In the genomic region with DNA sequence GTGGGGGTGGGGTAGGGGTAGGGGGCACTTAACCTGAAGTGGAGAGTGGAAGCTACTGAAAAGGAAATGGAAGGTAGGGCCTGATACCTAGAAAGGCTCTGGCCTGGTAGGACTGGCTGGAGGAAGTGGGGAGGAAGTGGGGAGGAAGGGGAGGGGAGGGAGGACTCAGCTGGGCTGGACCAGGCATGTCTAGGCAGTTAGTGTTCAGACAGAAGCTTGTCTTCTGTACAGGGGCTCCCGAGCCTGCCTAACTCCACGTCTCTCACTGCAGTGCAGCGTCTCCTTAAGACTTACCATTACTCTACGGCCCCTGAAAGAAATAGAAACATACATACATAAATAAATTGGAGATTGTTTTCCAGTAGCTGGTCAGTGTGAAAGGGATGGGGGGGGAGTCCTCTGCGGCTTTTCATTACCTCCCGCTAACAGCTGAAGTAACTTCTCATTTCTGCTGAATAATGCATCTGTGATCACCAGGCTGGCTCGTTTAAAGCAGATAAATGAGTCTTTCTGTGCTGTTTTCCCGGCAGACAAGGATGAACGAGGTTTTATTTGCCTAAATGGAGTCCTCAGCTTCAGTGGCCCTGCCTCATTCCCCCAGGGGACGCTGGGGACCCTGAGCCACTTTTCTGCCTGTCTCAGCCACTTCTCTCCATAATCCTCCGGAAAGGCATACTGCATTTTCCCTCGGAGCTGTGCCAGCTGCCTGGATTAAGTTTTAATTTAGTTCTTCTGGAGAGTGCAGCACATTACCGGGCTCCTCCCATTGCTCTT, we compare ENCODE assay signal across 9 mouse cellular contexts. TPM values are rescaled to one million over a fixed set of nuclear protein-coding genes. Genes with fewer than 3 reads are reported as not detected.
A peak's percentile ranks its signal among the peaks of the same experiment; 100 is the strongest.
DNase-seq lines count a peak whose midpoint lies in the region; ATAC-seq and TF ChIP-seq lines count a peak whose summit lies in the region.
"Had no signal": no experiment of that assay in that cellular context is flagged by ENCODE, and none has a peak within 500 bp of the region (broad histone marks: within the 10 kb centered on the region; RNA-seq: fewer than 3 reads in every experiment).

No protein-coding gene starts in this region.

- 38% methylated on average over 13 of the region's 13 CpGs for WGBS in kidney, embryonic 16.5 days
- WGBS in midbrain, embryonic 16.5 days, result 7% methylated on average over 13 of the region's 13 CpGs
- WGBS in thymus, adult 2 months, result 18% methylated on average over 13 of the region's 13 CpGs

- no peak for DNase-seq in left cerebral cortex, adult 2 months (ENCODE audit: extremely low spot score in 1 of 2, low spot score in 2 of 2)
- DNase-seq in left cerebral cortex, adult 8-10 months (ENCODE audit: low spot score in 2 of 2), result no peak
- DNase-seq in thymus, adult 2 months, result no peak
- DNase-seq in ovary, postnatal 10 days (ENCODE audit: low spot score), result no peak
- no peak for DNase-seq in thymus, postnatal 0 days (ENCODE audit: low spot score)

- H3K36me3 ChIP-seq in kidney, embryonic 16.5 days (ENCODE audit: insufficient read depth, low read length), result no peaks in the 10 kb centered on the region
- no peaks in the 10 kb centered on the region for H3K36me3 ChIP-seq in midbrain, embryonic 16.5 days (ENCODE audit: control insufficient read depth, insufficient read depth, low read length)
- H3K36me3 ChIP-seq in thymus, adult 2 months (ENCODE audit: control insufficient read depth, insufficient read depth, low read length), result no peaks in the 10 kb centered on the region

- H3K9me3 ChIP-seq in kidney, embryonic 16.5 days (ENCODE audit: low read length), result no peaks in the 10 kb centered on the region
- no peaks in the 10 kb centered on the region for H3K9me3 ChIP-seq in midbrain, embryonic 16.5 days (replicated peaks; ENCODE audit: control insufficient read depth, low read length, poor library complexity, severe bottlenecking)

- H3K9ac ChIP-seq in kidney, embryonic 16.5 days (replicated peaks; ENCODE audit: low read length), result no peak overlapping the region
- H3K9ac ChIP-seq in midbrain, embryonic 16.5 days (ENCODE audit: low read depth, low read length), result peak overlapping the region; percentile 16; the same call in 1 of the 2 replicates

- H3K27ac ChIP-seq in left cerebral cortex, adult 2 months, result peak overlapping the region; percentile 9; the same call in 1 of the 2 replicates
- peak overlapping the region; percentile 1; the same call in 1 of the 2 replicates for H3K27ac ChIP-seq in embryonic fibroblast, embryonic 13.5 days (ENCODE audit: insufficient read depth, low read length)
- H3K27ac ChIP-seq in kidney, embryonic 16.5 days (ENCODE audit: low read length), result peak overlapping the region; percentile 2; the same call in 1 of the 2 replicates
- no peak overlapping the region for H3K27ac ChIP-seq in midbrain, embryonic 16.5 days (ENCODE audit: low read length)
- no peak overlapping the region for H3K27ac ChIP-seq in thymus, adult 2 months (ENCODE audit: control insufficient read depth, insufficient read depth, low read length)

- H3K4me3 ChIP-seq in left cerebral cortex, adult 2 months, result peak overlapping the region; percentile 26
- no peak overlapping the region for H3K4me3 ChIP-seq in embryonic fibroblast, embryonic 13.5 days (ENCODE audit: insufficient read depth, low read length)
- no peak overlapping the region for H3K4me3 ChIP-seq in kidney, embryonic 16.5 days (ENCODE audit: low read length)
- H3K4me3 ChIP-seq in midbrain, embryonic 16.5 days (ENCODE audit: low read depth, low read length), result no peak overlapping the region
- no peak overlapping the region for H3K4me3 ChIP-seq in thymus, adult 2 months (ENCODE audit: control insufficient read depth, insufficient read depth, low read length)

- no peak for TF ChIP-seq CTCF in left cerebral cortex, adult 2 months (IDR thresholded peaks at IDR 0.05)
- no peak for TF ChIP-seq CTCF in embryonic fibroblast, embryonic 13.5 days (IDR thresholded peaks at IDR 0.05; ENCODE audit: borderline replicate concordance, insufficient read depth, low read length)
- TF ChIP-seq CTCF in thymus, adult 2 months (IDR thresholded peaks at IDR 0.05; ENCODE audit: borderline replicate concordance, control insufficient read depth, extremely low read depth, insufficient read depth, low read length, poor library complexity), result no peak

- H3K27me3 ChIP-seq in kidney, embryonic 16.5 days (ENCODE audit: insufficient read depth, low read length), result no peaks in the 10 kb centered on the region
- H3K27me3 ChIP-seq in midbrain, embryonic 16.5 days (ENCODE audit: control insufficient read depth, insufficient read depth, low read depth, low read length), result no peaks in the 10 kb centered on the region
- no peaks in the 10 kb centered on the region for H3K27me3 ChIP-seq in thymus, adult 2 months (ENCODE audit: control insufficient read depth, insufficient read depth, low read length)

- no peak for TF ChIP-seq POLR2A in embryonic fibroblast, embryonic 13.5 days (IDR thresholded peaks at IDR 0.05; ENCODE audit: low read depth, low read length)
- no peak for TF ChIP-seq POLR2A in thymus, adult 2 months (IDR thresholded peaks at IDR 0.05; ENCODE audit: control insufficient read depth, extremely low read depth, insufficient read depth, low read length, poor library complexity)

- intact Hi-C loops in left cerebral cortex, adult 2 months (cut with DNase I), result no loop called here

- 0 out of 2 replicates have a peak overlapping the region, but pooled peaks have one; percentile 24 for H3K4me2 ChIP-seq in kidney, embryonic 16.5 days (replicated peaks; ENCODE audit: low read depth, low read length)
- peak overlapping the region; percentile 10; the same call in 1 of the 2 replicates for H3K4me2 ChIP-seq in midbrain, embryonic 16.5 days (ENCODE audit: low read length)

- ATAC-seq in kidney, embryonic 16.5 days (ENCODE audit: low FRiP score, low TSS enrichment), result 0 out of 2 replicates have a peak, but pooled peaks have one; percentile 27
- peak; percentile 63 for ATAC-seq in midbrain, embryonic 16.5 days

- H3K4me1 ChIP-seq in embryonic fibroblast, embryonic 13.5 days (ENCODE audit: control insufficient read depth, insufficient read depth, low read length), result peaks cover 2% of the 10 kb centered on the region; the same call in 1 of the 2 replicates
- H3K4me1 ChIP-seq in kidney, embryonic 16.5 days (ENCODE audit: insufficient read depth, low read length), result peaks cover 14% of the 10 kb centered on the region
- peaks cover 15% of the 10 kb centered on the region for H3K4me1 ChIP-seq in midbrain, embryonic 16.5 days (ENCODE audit: control insufficient read depth, insufficient read depth, low read length)
- H3K4me1 ChIP-seq in thymus, adult 2 months (replicated peaks; ENCODE audit: control insufficient read depth, insufficient read depth, low read length), result peaks cover 11% of the 10 kb centered on the region

RNA-seq across cellular contexts. Expression of gene Bfsp2, which starts 6.1 kb away (rescaled TPM):
- total RNA-seq in left cerebral cortex, adult 2 months (2021), result 1 to 10 TPM; 2.6 to 3.7 TPM
- 1 to 10 TPM; 3.0 to 3.6 (median 3.3) TPM for total RNA-seq in left cerebral cortex, adult 8-10 months (2022)
- not detected in 2 replicates for polyA plus RNA-seq in embryonic fibroblast, embryonic 13.5 days (2011; ENCODE audit: insufficient read length, low read depth, missing spikeins)
- polyA plus RNA-seq in kidney, embryonic 16.5 days (2015; fragmentation: Nextera tagmentation; extraction: Ambion mirVana), result 0.54 and 0.57 TPM in 2 replicates
- 2.2 and 2.8 TPM in 2 replicates for polyA plus RNA-seq in midbrain, embryonic 16.5 days (2015; fragmentation: Nextera tagmentation; extraction: Ambion mirVana)
- 0.98 and 1.4 TPM in 2 replicates for polyA plus RNA-seq in thymus, adult 2 months (2012; rRNA removed)
- polyA plus RNA-seq in thymus, postnatal 0 days (2015; fragmentation: Nextera tagmentation; extraction: Ambion mirVana), result 3.0 and 3.1 TPM in 2 replicates
- polyA plus RNA-seq: gonadal fat pad, adult 2 months had no signal

Comparison
In these comparisons a context has a peak if more than half of its experiments do, and no peak if none do; other contexts are left out.
1. H3K27ac ChIP-seq: peak in left cerebral cortex, adult 2 months (single experiment), embryonic fibroblast, embryonic 13.5 days (single experiment) and kidney, embryonic 16.5 days (single experiment); none in midbrain, embryonic 16.5 days (single experiment) and thymus, adult 2 months (single experiment).